Mouse (Mus musculus) liver, adult 2 months (tissue): ENCODE measurements at regions not wholly inside any gene's neighbourhood (a gene's known extent, or its start where the extent isn't known, plus 50 kb on each side); places are given as distances from the start of the nearest gene placed in this dataset.

Experiments
- CTCF ChIP-seq: fragments of 200-500 bp; IDR thresholded peaks from 2 replicates; pipeline ENCODE4 v1.5.1; 2011; ENCODE audit warnings: low read depth, low read length, control low read depth
- POLR2A ChIP-seq: fragments of 200-500 bp; IDR thresholded peaks from 2 replicates; pipeline ENCODE4 v1.6.1; 2011; ENCODE audit warnings: low read length, control low read depth; ENCODE audit not compliant: insufficient read depth; ENCODE audit errors: extremely low read depth

GRCm38 (mm10) chr1:168058769-168059168 is 369.7 kb downstream of the Lmx1a start:
- TF ChIP-seq CTCF (no peak), POLR2A (no peak)
